Mouse (Mus musculus): ENCODE data around the gene Myo16. TPM values are rescaled to one million over a fixed set of nuclear protein-coding genes. Genes with fewer than 3 reads are reported as not detected.

Myo16 gene
- polyA plus RNA-seq, 1 experiment from 2014 or later = 0.40 TPM

DNA sequence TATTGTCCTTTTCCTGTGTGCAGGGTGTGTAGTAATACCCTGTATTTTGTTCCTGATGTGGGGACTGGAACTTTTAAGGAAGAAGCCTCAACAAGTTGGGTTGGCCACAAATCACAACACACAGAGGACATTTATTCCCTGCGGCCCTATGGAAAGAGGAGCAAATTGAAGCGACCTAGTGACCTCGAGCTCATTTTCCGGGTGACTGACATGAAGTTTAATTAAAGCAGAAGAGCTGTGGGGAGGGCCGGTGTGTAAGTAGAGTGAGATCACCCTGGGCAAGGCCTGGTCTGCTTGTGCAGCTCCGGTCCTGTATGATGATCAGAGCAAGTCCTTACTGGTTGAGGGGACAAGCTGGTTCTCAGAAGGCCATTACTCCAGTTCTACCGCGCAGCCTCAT lies 363.7 kb downstream of the Myo16 start:
- Histone ChIP-seq H3K4me1 (no peaks in the 10 kb centered on the region), H3K9me3 (no peaks in the 10 kb centered on the region), H3K27me3 (replicated peaks) (no peaks in the 10 kb centered on the region), H3K4me2 (no peak overlapping the region), H3K27ac (replicated peaks) (no peak overlapping the region), H3K9ac (no peak overlapping the region), H3K36me3 (no peaks in the 10 kb centered on the region), H3K4me3 (no peak overlapping the region)
- ATAC-seq (ENCODE audit: extremely low read depth, insufficient number of reproducible peaks, low FRiP score, low TSS enrichment) = no peak
- 82% methylated on average over 8 of the region's 8 CpGs for WGBS

DNA sequence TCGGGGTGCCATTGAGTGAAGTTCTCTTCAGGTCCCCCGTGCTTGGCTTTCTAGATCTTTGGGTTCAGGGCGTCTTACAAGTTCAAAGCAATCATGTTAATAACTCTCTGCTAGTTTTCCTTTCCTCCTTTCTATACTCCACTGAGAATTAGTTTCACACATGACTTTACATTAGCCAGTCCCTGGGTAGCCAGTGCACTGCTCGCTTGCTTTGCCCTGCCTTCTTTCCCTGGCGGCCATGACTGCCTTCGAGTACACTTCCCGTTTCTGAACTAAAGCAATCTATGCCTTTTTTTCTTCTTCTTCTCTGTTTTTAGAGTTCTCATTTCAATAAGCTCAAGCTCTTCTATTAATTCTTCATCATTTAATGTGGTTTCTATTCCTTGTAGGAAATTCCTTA lies 365.6 kb downstream of the Myo16 start:
- H3K27me3 ChIP-seq (replicated peaks) = no peaks in the 10 kb centered on the region
- H3K4me2 ChIP-seq = no peak overlapping the region
- H3K9me3 ChIP-seq = no peaks in the 10 kb centered on the region
- H3K4me3 ChIP-seq = no peak overlapping the region
- no peaks in the 10 kb centered on the region for H3K36me3 ChIP-seq
- WGBS = 69% methylated on average over 7 of the region's 7 CpGs
- no peak overlapping the region for H3K27ac ChIP-seq (replicated peaks)
- no peak overlapping the region for H3K9ac ChIP-seq
- H3K4me1 ChIP-seq = no peaks in the 10 kb centered on the region
- no peak for ATAC-seq (ENCODE audit: extremely low read depth, insufficient number of reproducible peaks, low FRiP score, low TSS enrichment)

DNA sequence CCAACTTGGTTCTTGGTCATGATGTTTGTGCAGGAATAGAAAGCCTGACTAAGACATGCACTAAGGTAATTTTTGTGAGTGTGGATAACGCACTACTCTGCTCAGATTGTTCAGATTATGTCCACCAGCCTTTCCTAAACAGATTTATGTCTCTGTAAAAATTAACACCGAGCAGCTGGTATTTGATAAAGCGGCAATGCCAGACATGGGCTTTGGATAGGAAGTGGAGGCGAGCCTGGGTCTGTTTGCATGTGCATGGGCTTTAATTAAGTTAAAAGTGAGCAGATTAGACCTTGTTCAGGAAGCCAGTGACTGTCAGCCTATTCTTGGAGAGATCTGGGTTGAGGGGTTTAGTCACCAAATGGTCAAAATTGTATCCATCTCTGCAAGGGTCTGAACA lies 367.8 kb downstream of the Myo16 start:
- no peak for ATAC-seq (ENCODE audit: extremely low read depth, insufficient number of reproducible peaks, low FRiP score, low TSS enrichment)
- Histone ChIP-seq H3K36me3 (no peaks in the 10 kb centered on the region), H3K4me2 (no peak overlapping the region), H3K9ac (no peak overlapping the region), H3K27ac (replicated peaks) (no peak overlapping the region), H3K4me3 (no peak overlapping the region), H3K9me3 (no peaks in the 10 kb centered on the region), H3K4me1 (no peaks in the 10 kb centered on the region), H3K27me3 (replicated peaks) (no peaks in the 10 kb centered on the region)
- WGBS = 73% methylated on average over 4 of the region's 4 CpGs

DNA sequence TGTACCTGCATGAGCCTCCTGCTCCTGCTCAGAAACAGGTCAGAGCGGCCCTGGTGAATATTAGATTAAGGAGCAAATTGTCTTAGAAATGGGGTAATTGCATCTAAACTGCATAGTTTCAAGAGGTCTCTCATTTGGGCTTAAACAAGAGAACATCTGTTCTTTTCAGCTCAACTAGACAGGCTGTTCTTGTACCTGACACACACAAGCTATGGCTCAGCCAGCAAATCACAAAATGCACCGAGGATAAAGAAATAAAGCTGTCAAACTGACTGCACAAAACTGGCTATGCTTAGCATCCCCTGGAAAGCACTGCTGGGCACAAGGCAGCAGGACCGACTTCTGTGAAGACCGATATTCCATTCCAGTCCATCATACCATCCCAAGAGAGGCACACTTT lies 372.0 kb downstream of the Myo16 start:
- H3K27me3 ChIP-seq (replicated peaks) = no peaks in the 10 kb centered on the region
- no peaks in the 10 kb centered on the region for H3K4me1 ChIP-seq
- WGBS = 73% methylated on average over 4 of the region's 4 CpGs
- ATAC-seq (ENCODE audit: extremely low read depth, insufficient number of reproducible peaks, low FRiP score, low TSS enrichment) = no peak
- no peaks in the 10 kb centered on the region for H3K9me3 ChIP-seq
- H3K4me2 ChIP-seq = no peak overlapping the region
- H3K9ac ChIP-seq = no peak overlapping the region
- H3K4me3 ChIP-seq = no peak overlapping the region
- H3K36me3 ChIP-seq = no peaks in the 10 kb centered on the region
- H3K27ac ChIP-seq (replicated peaks) = no peak overlapping the region

DNA sequence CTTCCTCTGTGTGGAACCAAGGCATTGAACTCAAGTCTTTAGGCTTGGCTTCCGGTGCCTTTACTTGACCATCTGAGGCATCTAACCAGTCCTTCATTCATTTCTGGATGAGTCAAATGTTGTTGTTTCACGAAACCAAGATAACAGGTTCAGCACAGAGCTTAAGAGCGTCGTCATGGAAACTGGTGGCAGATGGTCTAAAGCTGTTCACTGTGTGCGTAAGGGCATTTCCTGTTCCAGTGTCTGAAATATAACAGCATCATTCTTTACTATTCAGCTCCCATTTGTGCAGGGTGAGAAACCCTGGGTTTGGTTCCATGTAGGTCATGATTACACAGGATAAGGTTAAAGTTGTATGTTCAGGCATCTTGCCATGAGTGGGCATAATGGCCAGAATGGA lies 372.9 kb downstream of the Myo16 start:
- Histone ChIP-seq H3K9me3 (no peaks in the 10 kb centered on the region), H3K4me3 (no peak overlapping the region), H3K27ac (replicated peaks) (no peak overlapping the region), H3K4me1 (no peaks in the 10 kb centered on the region), H3K9ac (no peak overlapping the region), H3K4me2 (no peak overlapping the region), H3K36me3 (no peaks in the 10 kb centered on the region), H3K27me3 (replicated peaks) (no peaks in the 10 kb centered on the region)
- no peak for ATAC-seq (ENCODE audit: extremely low read depth, insufficient number of reproducible peaks, low FRiP score, low TSS enrichment)
- WGBS = 60% methylated on average over 5 of the region's 5 CpGs

DNA sequence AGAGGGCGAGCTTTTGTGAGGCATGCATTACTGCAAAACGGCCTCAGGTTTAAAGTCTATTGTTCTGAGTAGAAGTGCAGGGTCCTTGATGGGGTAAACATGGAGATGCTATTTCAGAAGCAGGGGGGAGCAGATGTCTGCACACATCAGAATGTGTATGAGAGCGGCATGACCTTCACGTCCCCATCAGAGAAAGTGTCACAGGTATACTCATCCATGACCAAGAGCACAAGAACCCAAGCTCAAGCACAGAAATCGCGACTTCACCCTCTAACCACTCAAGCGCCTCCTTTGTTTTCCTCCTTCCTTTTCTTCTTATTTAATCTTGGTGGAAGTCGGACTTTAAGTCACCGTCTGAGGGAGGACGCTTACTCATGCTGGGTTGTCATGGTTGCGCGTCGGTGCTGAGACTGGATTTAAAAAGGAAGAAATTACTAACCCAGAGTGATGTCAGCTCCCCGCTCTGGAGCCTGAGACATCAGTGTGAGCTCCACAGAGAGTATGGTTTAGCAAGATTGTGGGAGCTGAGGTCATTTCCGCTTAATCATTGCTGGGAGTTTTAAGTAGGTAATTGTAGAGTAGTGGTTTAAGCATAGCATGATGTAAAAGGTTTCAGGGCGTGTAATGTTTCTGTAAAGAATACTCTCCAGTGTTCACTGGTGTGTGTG lies 381.0 kb downstream of the Myo16 start:
- 71% methylated on average over 16 of the region's 16 CpGs for WGBS
- Histone ChIP-seq H3K9ac (no peak overlapping the region), H3K36me3 (no peaks in the 10 kb centered on the region), H3K9me3 (no peaks in the 10 kb centered on the region), H3K4me3 (no peak overlapping the region), H3K27ac (replicated peaks) (0 out of 2 replicates have a peak overlapping the region, but pooled peaks have one; percentile 12), H3K27me3 (replicated peaks) (no peaks in the 10 kb centered on the region), H3K4me1 (no peaks in the 10 kb centered on the region), H3K4me2 (no peak overlapping the region)
- ATAC-seq (ENCODE audit: extremely low read depth, insufficient number of reproducible peaks, low FRiP score, low TSS enrichment) = no peak

DNA sequence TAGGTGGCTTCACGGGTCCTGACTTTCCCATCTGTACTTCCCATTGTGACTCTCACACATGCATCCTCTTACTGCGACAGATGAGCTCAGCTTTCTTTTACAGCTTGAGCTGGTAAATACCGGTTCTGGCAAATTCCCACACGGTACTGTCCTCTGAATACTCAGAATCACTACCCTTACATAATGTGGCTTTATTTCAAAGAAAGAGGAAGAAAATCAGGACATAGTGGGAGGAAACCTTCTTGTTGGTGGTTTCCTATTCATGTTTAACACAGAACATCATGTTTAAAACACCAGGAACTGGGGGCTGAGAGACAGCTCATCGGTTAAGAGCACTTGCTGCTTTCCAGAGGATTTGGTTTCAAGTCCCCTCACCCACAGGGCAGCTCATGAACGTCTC lies 384.6 kb downstream of the Myo16 start:
- no peak overlapping the region for H3K9ac ChIP-seq
- no peak overlapping the region for H3K4me2 ChIP-seq
- no peaks in the 10 kb centered on the region for H3K27me3 ChIP-seq (replicated peaks)
- WGBS = 70% methylated on average over 6 of the region's 6 CpGs
- no peaks in the 10 kb centered on the region for H3K4me1 ChIP-seq
- H3K9me3 ChIP-seq = no peaks in the 10 kb centered on the region; the same call in 1 of the 2 replicates
- no peak overlapping the region for H3K27ac ChIP-seq (replicated peaks)
- H3K4me3 ChIP-seq = no peak overlapping the region
- H3K36me3 ChIP-seq = no peaks in the 10 kb centered on the region
- no peak for ATAC-seq (ENCODE audit: extremely low read depth, insufficient number of reproducible peaks, low FRiP score, low TSS enrichment)

DNA sequence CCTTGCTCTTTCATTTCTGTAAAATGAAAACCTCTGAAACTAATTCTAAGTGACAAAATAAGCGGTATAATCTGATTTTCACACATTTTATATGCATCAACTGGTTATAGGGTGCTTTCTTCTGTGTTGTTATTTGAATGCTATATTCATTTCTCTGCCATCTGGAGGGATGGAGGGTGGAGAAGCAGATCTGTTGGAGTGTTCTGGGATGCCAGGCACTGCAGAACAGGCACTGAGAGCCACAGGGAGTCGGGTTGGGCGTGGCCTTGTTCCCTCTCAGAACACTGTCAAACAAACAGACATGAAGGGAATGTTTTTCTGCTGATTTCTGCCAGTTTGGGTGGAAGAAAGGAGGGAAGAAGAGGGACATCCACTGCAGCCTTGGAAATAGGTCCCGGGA lies 386.0 kb downstream of the Myo16 start:
- no peaks in the 10 kb centered on the region for H3K27me3 ChIP-seq (replicated peaks)
- no peaks in the 10 kb centered on the region for H3K4me1 ChIP-seq
- peaks cover 6% of the 10 kb centered on the region; the same call in 1 of the 2 replicates for H3K9me3 ChIP-seq
- no peak for ATAC-seq (ENCODE audit: extremely low read depth, insufficient number of reproducible peaks, low FRiP score, low TSS enrichment)
- H3K4me2 ChIP-seq = no peak overlapping the region
- no peak overlapping the region for H3K9ac ChIP-seq
- no peaks in the 10 kb centered on the region for H3K36me3 ChIP-seq
- H3K27ac ChIP-seq (replicated peaks) = no peak overlapping the region
- 75% methylated on average over 4 of the region's 4 CpGs for WGBS
- no peak overlapping the region for H3K4me3 ChIP-seq

DNA sequence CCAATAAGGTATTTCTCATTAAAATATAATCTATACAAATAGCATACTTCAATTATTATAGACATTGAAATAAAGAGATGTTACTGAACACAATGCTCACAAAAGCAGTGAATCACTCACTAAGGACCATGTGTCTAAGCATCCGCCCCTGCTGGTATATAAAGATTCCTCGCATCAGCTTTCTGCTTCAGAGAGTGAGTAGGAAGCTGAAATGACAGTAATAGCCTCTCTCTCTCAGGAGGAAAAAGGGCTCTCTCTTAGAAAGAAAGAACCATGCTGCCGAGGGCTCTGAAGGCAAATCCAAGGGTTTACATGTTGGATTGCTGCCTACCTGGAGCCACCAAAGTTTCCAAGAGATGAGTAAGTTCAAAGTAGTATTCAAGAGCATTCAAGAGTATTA lies 392.2 kb downstream of the Myo16 start:
- H3K9ac ChIP-seq = no peak overlapping the region
- peaks cover 9% of the 10 kb centered on the region; the same call in 1 of the 2 replicates for H3K9me3 ChIP-seq
- H3K4me2 ChIP-seq = no peak overlapping the region
- H3K4me1 ChIP-seq = no peaks in the 10 kb centered on the region
- H3K4me3 ChIP-seq = no peak overlapping the region
- no peak overlapping the region for H3K27ac ChIP-seq (replicated peaks)
- no peak for ATAC-seq (ENCODE audit: extremely low read depth, insufficient number of reproducible peaks, low FRiP score, low TSS enrichment)
- WGBS = 88% methylated on average over 3 of the region's 3 CpGs
- H3K27me3 ChIP-seq (replicated peaks) = no peaks in the 10 kb centered on the region
- no peaks in the 10 kb centered on the region for H3K36me3 ChIP-seq

DNA sequence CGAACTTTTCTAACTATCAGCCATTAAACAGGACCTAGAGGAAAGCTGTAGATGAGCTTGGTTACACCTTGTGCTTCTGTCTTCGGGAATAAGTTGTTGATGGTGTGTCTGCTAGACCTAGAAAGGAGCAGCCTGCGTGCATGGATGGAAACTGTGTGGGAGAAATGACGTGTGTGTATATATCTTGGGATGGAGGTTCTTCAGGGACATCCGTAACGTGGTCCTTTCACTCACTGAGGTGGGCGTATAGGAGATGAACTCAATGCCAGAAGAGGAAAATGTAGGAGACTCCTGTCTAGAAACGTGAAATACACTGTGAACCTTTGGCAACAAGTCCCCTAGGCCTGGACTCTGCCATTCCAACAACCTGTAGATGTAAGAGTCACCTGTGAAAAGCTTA lies 392.8 kb downstream of the Myo16 start:
- Histone ChIP-seq H3K4me1 (no peaks in the 10 kb centered on the region), H3K27me3 (replicated peaks) (no peaks in the 10 kb centered on the region), H3K9ac (no peak overlapping the region), H3K27ac (replicated peaks) (no peak overlapping the region), H3K36me3 (no peaks in the 10 kb centered on the region), H3K9me3 (peaks cover 9% of the 10 kb centered on the region; the same call in 1 of the 2 replicates), H3K4me3 (no peak overlapping the region), H3K4me2 (no peak overlapping the region)
- ATAC-seq (ENCODE audit: extremely low read depth, insufficient number of reproducible peaks, low FRiP score, low TSS enrichment) = no peak
- 81% methylated on average over 8 of the region's 8 CpGs for WGBS

DNA sequence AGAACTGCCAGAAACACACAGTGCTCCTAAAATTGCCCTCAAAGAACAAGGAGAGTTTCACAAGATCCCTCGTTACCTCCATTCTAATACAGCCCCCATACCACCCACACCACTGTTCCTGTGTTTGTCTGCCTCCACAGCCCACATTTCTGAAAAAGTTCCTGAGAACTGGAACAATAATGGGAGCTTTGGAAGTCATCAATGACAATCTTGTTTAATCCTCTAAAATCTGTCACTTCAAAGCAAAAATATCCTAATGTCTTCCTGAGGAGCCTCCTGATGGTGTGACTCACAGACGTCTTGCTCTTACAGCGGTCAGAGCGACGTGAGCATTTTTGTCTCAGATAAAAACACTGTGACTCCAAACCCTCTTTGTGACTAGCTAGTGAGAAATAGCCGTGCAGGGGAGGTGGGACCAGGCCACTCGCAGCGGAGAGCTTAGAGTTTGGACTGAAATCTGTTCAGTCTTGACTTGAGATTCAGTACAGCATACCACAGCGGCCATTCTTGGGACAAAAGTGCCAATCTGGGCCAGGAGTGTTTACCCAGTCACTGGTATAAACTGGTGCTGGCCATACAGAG lies 394.4 kb downstream of the Myo16 start:
- Histone ChIP-seq H3K27ac (replicated peaks) (no peak overlapping the region), H3K36me3 (no peaks in the 10 kb centered on the region), H3K4me2 (no peak overlapping the region), H3K4me1 (no peaks in the 10 kb centered on the region), H3K9me3 (peaks cover 9% of the 10 kb centered on the region; the same call in 1 of the 2 replicates), H3K4me3 (no peak overlapping the region), H3K27me3 (replicated peaks) (no peaks in the 10 kb centered on the region), H3K9ac (no peak overlapping the region)
- ATAC-seq (ENCODE audit: extremely low read depth, insufficient number of reproducible peaks, low FRiP score, low TSS enrichment) = no peak
- 46% methylated on average over 9 of the region's 9 CpGs for WGBS

DNA sequence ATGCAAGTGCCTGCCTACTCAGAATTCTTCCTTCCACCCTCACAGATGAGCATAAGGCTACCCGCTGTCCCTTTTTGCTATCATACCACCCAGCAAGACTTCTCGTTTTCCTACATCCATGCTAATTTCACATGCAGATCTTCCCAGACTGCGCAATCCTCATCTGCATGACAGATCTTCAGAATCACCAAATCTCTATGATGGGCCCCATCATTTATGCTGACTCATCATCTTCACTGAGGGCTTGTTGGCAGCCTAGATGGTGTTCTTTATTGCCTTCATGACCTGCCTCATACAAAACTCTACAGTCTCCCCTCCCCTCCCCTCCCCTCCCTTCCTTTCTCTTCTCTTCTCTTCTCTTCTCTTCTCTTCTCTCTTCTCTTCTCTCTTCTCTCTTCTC lies 395.7 kb downstream of the Myo16 start:
- Histone ChIP-seq H3K27me3 (replicated peaks) (no peaks in the 10 kb centered on the region), H3K4me2 (no peak overlapping the region), H3K9me3 (0 out of 2 replicates have a peak, but pooled peaks cover 3% of the 10 kb centered on the region), H3K27ac (replicated peaks) (no peak overlapping the region), H3K4me3 (no peak overlapping the region), H3K36me3 (no peaks in the 10 kb centered on the region), H3K4me1 (no peaks in the 10 kb centered on the region), H3K9ac (no peak overlapping the region)
- no peak for ATAC-seq (ENCODE audit: extremely low read depth, insufficient number of reproducible peaks, low FRiP score, low TSS enrichment)
- 84% methylated on average over 3 of the region's 3 CpGs for WGBS
